Mouse (Mus musculus) bone marrow, adult 2 months (tissue): ENCODE measurements around the gene Cacna1d. TPM values are rescaled to one million over a fixed set of nuclear protein-coding genes. Genes with fewer than 3 reads are reported as not detected.
A peak's percentile ranks its signal among the peaks of the same experiment; 100 is the strongest.

Experiments
- H3K27ac ChIP-seq: fragments of 200-500 bp; 2 replicates; pipeline ENCODE4 v1.5.1; 2012; ENCODE audit warnings: low read depth, mild to moderate bottlenecking, control low read depth, inconsistent platforms, low read length; ENCODE audit not compliant: control insufficient read depth, poor library complexity, insufficient read depth
- H3K4me1 ChIP-seq: fragments of 200-500 bp; 2 replicates; pipeline ENCODE4 v1.6.1; 2011; ENCODE audit warnings: low read length; ENCODE audit not compliant: control insufficient read depth, insufficient read depth
- H3K4me3 ChIP-seq: fragments of 200-500 bp; replicated peaks from 2 replicates; pipeline ENCODE3; 2011; ENCODE audit warnings: mild to moderate bottlenecking, low read depth, low read length, control low read depth; ENCODE audit not compliant: control insufficient read depth
- CTCF ChIP-seq: fragments of 200-500 bp; IDR thresholded peaks from 2 replicates; pipeline ENCODE4 v1.5.1; 2011; ENCODE audit warnings: low read length, control low read depth; ENCODE audit not compliant: control insufficient read depth, insufficient read depth
- POLR2A ChIP-seq: fragments of 200-500 bp; IDR thresholded peaks from 2 replicates; pipeline ENCODE4 v1.6.1; 2011; ENCODE audit warnings: low read depth, mild to moderate bottlenecking, control low read depth, low read length, borderline replicate concordance; ENCODE audit not compliant: control insufficient read depth
- WGBS: fragments of 180-500 bp; shearing (Covaris S2); methylation state at CpG from one replicate; pipeline ENCODE4 v1.1.7; 2018; 5-methylcytosine and 5-hydroxymethylcytosine counted together
- polyA plus RNA-seq: library from polyadenylated mRNA; stranded (reverse); fragments of >200 nt; gene quantifications from 2 replicates; pipeline ENCODE4 v1.2.4, GENCODE M21; 2011; ENCODE audit warnings: low replicate concordance; ENCODE audit not compliant: missing spikeins, insufficient read depth, insufficient read length

The Cacna1d gene
- polyA plus RNA-seq, 1 experiment = 1.7 TPM

- TF ChIP-seq POLR2A = no peak
- TF ChIP-seq CTCF = no peak
- peaks cover 1% of the 10 kb centered on the region; the same call in 1 of the 2 replicates for H3K4me1 ChIP-seq
- 73% methylated on average over 1 of the region's 1 CpGs for WGBS
Observed at GRCm38 (mm10) chr14:30358028-30358427, 133.2 kb downstream of the Cacna1d start.

GRCm38 (mm10) chr14:30356456-30356855 lies 134.8 kb downstream of the Cacna1d start:
- WGBS = 79% methylated on average over 3 of the region's 3 CpGs
- H3K27ac ChIP-seq = no peak overlapping the region
- H3K4me1 ChIP-seq = no peaks in the 10 kb centered on the region
- no peak overlapping the region for H3K4me3 ChIP-seq
- no peak for TF ChIP-seq POLR2A
- no peak for TF ChIP-seq CTCF

More at GRCm38 (mm10) chr14:30358028-30358427, 133.2 kb downstream of the Cacna1d start:
- no peak overlapping the region for H3K27ac ChIP-seq
- H3K4me3 ChIP-seq = no peak overlapping the region

GRCm38 (mm10) chr14:30354761-30355160 lies 136.5 kb downstream of the Cacna1d start:
- Histone ChIP-seq H3K4me3 (no peak overlapping the region), H3K27ac (no peak overlapping the region), H3K4me1 (no peaks in the 10 kb centered on the region; the same call in 1 of the 2 replicates)
- TF ChIP-seq CTCF = no peak
- 70% methylated on average over 3 of the region's 3 CpGs for WGBS

DNA sequence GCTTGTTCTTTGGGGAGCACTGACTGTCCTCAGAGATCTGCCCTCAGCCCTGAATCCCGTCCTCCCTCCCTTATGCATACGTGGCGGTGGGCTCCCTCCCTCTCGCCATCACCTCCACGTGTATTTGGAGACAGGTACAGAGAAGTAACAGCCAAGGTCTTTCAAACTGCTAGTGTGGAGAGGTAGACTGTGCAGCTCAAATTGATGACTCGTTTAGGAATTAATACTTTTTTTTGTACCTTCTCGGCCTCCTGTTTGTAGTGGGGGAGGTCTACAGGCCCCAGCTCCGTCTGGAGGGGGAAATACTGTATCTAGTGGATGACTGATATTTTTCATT lies 137.2 kb downstream of the Cacna1d start:
- H3K4me1 ChIP-seq = no peaks in the 10 kb centered on the region; the same call in 1 of the 2 replicates
- no peak overlapping the region for H3K27ac ChIP-seq
- WGBS = 24% methylated on average over 8 of the region's 8 CpGs
- TF ChIP-seq POLR2A (no peak), CTCF (no peak)
- no peak overlapping the region for H3K4me3 ChIP-seq

DNA sequence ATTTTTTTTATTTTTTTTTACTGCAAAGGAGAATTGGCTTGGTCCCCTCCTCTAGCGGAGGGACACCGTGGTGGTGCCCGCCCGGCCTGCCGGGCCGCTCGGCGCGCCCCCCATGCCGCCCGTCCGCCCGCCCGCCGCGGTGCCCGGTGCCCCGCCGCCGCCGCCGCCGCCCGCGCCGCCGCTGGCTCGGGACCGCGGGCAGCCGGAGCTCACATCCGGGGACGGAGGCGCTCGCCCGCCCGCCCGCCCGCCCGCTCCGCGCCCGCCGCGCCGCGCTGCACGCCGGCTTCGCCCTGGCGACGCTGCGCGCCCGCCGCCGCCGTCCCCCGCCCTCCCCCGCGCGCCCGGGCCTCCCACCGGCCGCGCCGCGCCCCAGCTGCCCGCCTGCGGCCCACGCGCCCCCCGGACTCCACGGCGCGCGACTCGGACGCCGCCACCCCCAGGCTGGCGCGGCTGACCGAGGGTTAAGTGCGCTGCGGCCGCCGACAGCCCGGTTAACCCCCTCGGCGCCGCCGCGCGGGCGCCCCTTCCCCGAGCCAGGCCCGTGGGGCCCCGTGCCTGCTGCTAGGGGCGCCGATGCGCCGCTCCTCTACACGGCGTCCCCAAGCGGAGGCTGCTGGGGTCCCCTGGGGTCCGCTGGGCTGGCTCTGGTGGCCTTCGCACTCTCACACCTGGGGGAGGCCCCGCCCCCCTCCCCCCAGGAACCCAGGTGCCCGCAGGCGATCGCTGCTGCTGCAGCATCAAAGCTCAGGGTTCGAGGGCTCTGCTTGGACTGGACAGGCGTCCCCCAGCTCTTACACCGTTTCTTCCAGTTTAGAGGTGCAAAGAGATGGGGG lies 137.7 kb downstream of the Cacna1d start:
- WGBS = 8% methylated on average over 112 of the region's 114 CpGs
- TF ChIP-seq CTCF = no peak

DNA sequence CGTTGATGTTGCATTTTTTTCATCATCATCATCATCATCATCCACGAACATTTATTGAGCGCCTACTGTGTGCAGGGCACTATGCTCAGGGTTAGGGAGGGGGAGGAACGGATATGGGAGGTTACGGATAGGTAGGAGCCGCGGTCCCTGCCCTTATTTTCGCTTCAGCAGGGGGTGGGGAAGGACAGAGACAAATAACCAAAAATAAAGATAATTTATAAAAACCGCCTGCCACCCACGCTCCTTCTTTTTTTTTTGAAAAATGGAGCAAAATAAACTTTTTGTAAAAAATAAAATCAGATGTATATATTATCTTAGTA lies 138.3 kb downstream of the Cacna1d start:
- 4% methylated on average over 10 of the region's 10 CpGs for WGBS
- Histone ChIP-seq H3K4me3 (peak overlapping the region; percentile 7), H3K27ac (no peak overlapping the region), H3K4me1 (no peaks in the 10 kb centered on the region; the same call in 1 of the 2 replicates)
- TF ChIP-seq POLR2A = no peak
- no peak for TF ChIP-seq CTCF

More for the DNA sequence above, 137.7 kb downstream of the Cacna1d start:
- Histone ChIP-seq H3K4me3 (no peak overlapping the region), H3K27ac (no peak overlapping the region; the same call in 1 of the 2 replicates), H3K4me1 (no peaks in the 10 kb centered on the region; the same call in 1 of the 2 replicates)

- Histone ChIP-seq H3K4me3 (no peak overlapping the region), H3K27ac (no peak overlapping the region), H3K4me1 (no peaks in the 10 kb centered on the region; the same call in 1 of the 2 replicates)
- WGBS = 8% methylated on average over 31 of the region's 31 CpGs
- TF ChIP-seq CTCF (no peak), POLR2A (no peak)
Observed at GRCm38 (mm10) chr14:30352061-30352950, 138.9 kb downstream of the Cacna1d start.

DNA sequence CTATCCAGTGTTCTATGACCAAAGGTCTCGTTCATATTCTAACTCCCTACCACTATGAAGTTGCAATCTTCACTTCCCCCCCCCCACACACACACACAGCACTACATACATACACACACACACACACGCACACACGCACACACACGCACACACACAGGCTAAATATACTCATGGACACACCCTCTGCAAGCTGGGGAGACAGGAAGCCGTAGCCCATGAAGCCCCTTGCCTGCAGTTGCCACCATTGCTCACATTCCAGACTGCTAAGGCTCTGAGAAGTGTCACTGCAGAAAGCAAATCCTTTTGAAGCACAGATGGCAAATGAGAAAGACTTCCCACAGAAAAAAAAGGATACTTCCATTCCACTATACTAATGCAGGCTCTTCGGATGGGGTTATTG lies 141.0 kb downstream of the Cacna1d start:
- H3K4me3 ChIP-seq = no peak overlapping the region
- WGBS = 71% methylated on average over 6 of the region's 6 CpGs
- H3K4me1 ChIP-seq = no peaks in the 10 kb centered on the region; the same call in 1 of the 2 replicates
- TF ChIP-seq CTCF (no peak), POLR2A (no peak)
- no peak overlapping the region for H3K27ac ChIP-seq
